Mouse (Mus musculus): ENCODE data around the gene Pkdrej. TPM values are rescaled to one million over a fixed set of nuclear protein-coding genes. Genes with fewer than 3 reads are reported as not detected.

Pkdrej gene
- not detected for total RNA-seq (2023)

DNA sequence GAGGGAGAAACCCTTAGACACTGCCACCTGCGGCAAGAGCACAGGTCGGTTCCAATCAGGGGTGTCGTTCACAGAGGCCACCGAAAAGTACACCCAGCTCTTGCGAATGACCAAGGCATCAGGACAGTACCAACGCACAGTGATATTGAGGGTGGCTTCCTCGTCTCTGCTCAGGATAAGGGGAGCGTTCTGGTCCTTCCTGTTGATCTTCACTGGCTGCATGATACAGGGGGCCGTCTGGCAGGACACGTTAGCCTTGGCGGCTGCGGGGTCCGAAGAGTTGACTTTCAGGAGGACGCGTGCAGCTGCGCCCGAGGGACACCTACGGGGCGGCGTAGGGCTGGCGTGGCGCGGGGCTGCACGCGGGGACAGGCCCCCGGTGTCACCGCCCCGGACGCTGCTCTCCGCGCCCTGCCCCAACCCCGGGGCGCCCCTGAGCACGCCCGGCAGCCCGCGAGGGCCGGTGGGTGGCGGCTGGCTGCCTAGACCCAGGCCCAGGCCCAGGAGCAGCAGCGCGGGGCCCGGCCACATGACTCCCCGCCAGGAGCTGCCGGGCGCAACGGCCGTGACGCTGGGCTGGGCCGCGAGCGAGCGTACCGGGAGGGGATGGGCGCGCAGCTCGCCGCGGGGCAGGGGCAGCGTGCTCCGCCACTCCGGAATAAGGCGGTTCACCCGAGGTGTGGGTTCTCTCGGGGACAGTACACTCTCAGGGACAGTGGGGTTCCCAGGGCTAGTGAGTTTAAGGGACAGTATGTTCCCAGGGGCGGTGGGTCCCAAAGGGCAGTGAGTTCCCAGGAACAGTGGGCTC lies at the start of gene Pkdrej:
Pkdrej (minus strand) TSS at position 532 of the 808 bp plus-strand sequence.

DNA sequence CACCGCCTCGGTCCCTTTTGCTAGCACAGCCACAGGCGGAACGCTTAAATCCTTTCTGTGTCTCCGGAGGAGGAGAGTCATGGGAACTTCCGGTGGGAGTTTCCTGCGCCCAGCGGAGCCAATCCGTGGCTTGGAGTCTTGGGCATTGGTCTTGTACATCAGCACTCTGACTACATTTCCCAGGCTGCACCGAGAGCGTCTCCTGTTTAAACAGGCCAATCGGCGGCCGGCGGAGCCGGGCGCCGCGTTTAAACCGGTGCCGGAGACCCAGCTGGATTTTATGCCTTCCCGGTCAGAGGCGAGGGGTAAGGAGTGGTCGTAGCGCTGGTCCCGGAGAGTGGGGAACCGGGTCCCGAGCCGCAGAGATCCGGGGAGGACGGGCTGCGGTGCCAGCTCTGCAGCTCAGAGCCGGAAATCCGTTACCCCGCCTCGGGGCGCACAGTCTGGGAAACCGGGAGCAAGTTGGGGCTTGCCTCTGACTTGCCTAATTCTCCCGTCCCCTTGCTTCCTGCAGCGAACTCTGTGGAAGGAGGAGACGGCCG lies 38.0 kb upstream of the Pkdrej start, which contains the start of gene Gtse1:
Gtse1 (plus strand) TSS at position 256 of the 542 bp plus-strand sequence.

GRCm38 (mm10) chr15:85831954-85832590 lies 10.5 kb upstream of the Pkdrej start, which contains the start of gene Ttc38:
TSS of gene Ttc38 (plus strand) at chr15:85832306.

DNA sequence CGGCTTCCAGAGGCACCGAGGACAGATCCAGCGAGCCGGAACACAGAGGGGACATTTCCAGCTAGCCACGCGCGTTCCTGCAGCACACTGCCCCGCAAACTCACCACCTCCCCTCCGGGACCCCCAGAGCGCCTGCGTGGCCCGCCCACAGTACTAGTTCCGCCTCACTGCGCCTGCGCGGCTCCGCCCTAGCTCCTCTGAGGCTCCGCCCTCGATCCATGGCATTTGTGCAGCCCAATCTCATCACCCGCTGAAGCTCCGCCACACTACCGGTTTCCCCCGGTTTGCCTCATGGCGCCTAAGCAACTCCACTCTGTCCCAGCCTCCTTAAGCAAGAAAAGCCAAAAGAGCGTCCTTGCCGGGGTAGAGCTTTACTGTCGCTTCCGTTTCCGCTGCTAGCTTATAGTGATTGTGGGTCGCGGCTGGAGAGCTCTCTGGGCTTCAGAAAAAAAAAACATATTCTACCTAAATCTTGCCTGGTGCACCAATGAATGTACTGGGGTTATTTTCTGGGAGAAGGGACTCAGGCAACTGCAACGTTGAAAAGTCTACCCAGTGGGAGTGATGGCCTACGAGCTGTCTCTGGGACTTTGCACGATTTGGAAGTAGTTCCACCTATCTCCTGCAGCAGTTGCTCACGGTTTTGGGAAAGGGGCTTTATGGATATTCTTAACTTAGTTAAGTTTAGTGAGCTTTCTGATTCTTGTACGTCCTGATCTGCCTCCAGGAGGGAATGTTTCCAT lies 9.8 kb downstream of the Pkdrej start, which contains the start of gene Cdpf1:
Cdpf1 (minus strand) TSS at position 163 of the 743 bp plus-strand sequence.

Other genes starting within 250 kb of the Pkdrej start
- not detected for gene Wnt7b, start 239.3 kb downstream of the Pkdrej start, total RNA-seq (2023)
- gene Ppara, start 86.8 kb downstream of the Pkdrej start, total RNA-seq (2023), result not detected
- gene Cdpf1, start 10.0 kb downstream of the Pkdrej start, total RNA-seq (2023), result 22.3 TPM
- 16.2 TPM for gene Ttc38, start 10.6 kb upstream of the Pkdrej start, total RNA-seq (2023)
- gene Gtse1, start 38.0 kb upstream of the Pkdrej start, total RNA-seq (2023), result 2.4 TPM
- gene Trmu, start 57.6 kb upstream of the Pkdrej start, total RNA-seq (2023), result 37.6 TPM
- 19.8 TPM for gene Celsr1, start 212.0 kb upstream of the Pkdrej start, total RNA-seq (2023)
- gene Gramd4, start 236.0 kb upstream of the Pkdrej start, total RNA-seq (2023), result 145 TPM